Mouse (Mus musculus) brain, embryonic 14.5 days (tissue): ENCODE measurements around the gene Olfr218.

ENCODE experiments used
- CTCF ChIP-seq: fragments of 200-500 bp; IDR thresholded peaks from 2 replicates; pipeline ENCODE4 v1.5.1; 2012; ENCODE audit warnings: inconsistent platforms, mild to moderate bottlenecking, moderate library complexity, borderline replicate concordance; ENCODE audit not compliant: insufficient read depth, insufficient read length; ENCODE audit errors: extremely low read depth
- POLR2A ChIP-seq: fragments of 200-500 bp; IDR thresholded peaks from 2 replicates; pipeline ENCODE4 v1.6.1; 2012; ENCODE audit warnings: mild to moderate bottlenecking, inconsistent platforms, borderline replicate concordance; ENCODE audit not compliant: poor library complexity, insufficient read depth, insufficient read length, severe bottlenecking; ENCODE audit errors: extremely low read depth

GRCm38 (mm10) chr1:173212092-173212491 is 14.5 kb downstream of the Olfr218 start, which contains the start of gene Olfr1404:
- TF ChIP-seq CTCF: no peak
- no peak for TF ChIP-seq POLR2A
